Mouse (Mus musculus): ENCODE results near the gene Arhgap30.

Gene Arhgap30

DNA sequence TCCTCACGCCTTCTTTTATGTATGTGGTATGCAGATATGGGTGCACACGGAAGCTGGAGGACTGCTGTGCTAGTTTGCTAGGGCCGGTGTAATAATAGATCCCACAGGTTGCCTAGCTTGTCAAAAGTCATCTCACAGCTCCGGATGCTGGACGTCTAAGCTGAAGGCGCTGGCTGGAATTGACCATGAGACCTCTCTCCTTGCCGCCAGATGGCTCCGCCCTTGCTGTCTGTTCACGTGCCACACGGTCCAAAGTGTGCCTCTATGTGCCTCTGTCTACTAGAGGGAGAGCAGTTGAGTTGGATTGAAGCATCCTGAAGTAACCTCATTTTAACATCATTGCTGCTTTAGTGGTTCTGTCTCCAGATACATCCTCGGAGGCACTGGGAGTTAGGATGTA, 61.3 kb downstream of the Arhgap30 start:
- in situ Hi-C loops (cut with MboI; ENCODE audit: low pct_unique_long_range_greater_than_20kb in 1 of 2, low sequenced_read_pairs in 2 of 2, unreplicated experiment in 1 of 2), result no loop called here

- in situ Hi-C loops (cut with MboI; ENCODE audit: low pct_unique_long_range_greater_than_20kb in 1 of 2, low sequenced_read_pairs in 2 of 2, unreplicated experiment in 1 of 2), result no loop called here
Measured at GRCm38 (mm10) chr1:171451001-171451400, 62.2 kb downstream of the Arhgap30 start.

DNA sequence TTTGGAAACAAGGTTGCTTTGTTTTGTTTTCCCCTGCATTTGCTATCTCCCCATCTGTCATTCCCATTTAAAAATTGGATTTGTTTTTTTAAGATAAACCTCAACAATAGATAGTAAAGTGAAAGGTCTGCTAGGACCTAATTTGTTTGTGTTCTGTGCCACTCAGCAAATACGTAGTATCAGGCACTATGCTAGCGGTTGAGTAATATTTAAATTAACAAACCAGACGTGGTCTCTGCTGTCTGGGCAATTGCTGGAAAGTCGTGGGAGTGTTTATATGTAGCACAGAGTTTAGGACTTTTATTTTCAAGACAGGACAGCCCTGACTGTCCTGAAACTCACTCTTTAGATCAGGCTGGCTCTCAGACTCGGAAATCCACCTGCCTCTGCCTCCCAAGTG, 63.8 kb downstream of the Arhgap30 start:
- in situ Hi-C loops (cut with MboI; ENCODE audit: low pct_unique_long_range_greater_than_20kb in 1 of 2, low sequenced_read_pairs in 2 of 2, unreplicated experiment in 1 of 2), result no loop called here

GRCm38 (mm10) chr1:171452923-171453322, 64.2 kb downstream of the Arhgap30 start:
- in situ Hi-C loops (cut with MboI; ENCODE audit: low pct_unique_long_range_greater_than_20kb in 1 of 2, low sequenced_read_pairs in 2 of 2, unreplicated experiment in 1 of 2), result no loop called here

DNA sequence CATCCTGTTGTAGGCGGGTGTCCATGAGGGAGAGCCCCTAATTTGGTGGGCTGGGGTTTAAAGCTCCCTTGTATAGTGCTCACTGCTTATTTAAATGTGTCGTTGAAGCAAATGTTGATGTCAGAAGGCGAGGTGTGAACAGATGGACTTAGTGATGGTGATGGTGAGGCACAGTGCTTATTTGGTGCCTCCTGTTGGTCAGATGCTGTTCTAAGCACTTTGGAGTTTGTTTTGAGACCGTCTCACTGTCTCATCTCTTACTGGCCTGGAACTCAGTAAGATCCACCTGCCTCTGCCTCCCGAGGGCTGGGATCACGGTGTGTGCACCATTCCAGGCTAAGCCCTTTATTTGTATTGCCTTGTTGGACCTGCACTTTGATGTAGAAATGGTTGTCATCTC, 66.2 kb downstream of the Arhgap30 start:
- in situ Hi-C loops (cut with MboI; ENCODE audit: low pct_unique_long_range_greater_than_20kb in 1 of 2, low sequenced_read_pairs in 2 of 2, unreplicated experiment in 1 of 2), result no loop called here

GRCm38 (mm10) chr1:171457568-171457967, 68.8 kb downstream of the Arhgap30 start:
- in situ Hi-C loops (cut with MboI; ENCODE audit: low pct_unique_long_range_greater_than_20kb in 1 of 2, low sequenced_read_pairs in 2 of 2, unreplicated experiment in 1 of 2), result no loop called here

GRCm38 (mm10) chr1:171459791-171460190, 71.0 kb downstream of the Arhgap30 start:
- in situ Hi-C loops (cut with MboI; ENCODE audit: low pct_unique_long_range_greater_than_20kb in 1 of 2, low sequenced_read_pairs in 2 of 2, unreplicated experiment in 1 of 2), result no loop called here
